Mouse (Mus musculus) intestine, embryonic 15.5 days (tissue): ENCODE results near the gene Mthfsd. TPM values are rescaled to one million over a fixed set of nuclear protein-coding genes. Genes with fewer than 3 reads are reported as not detected.

ENCODE experiments used
- polyA plus RNA-seq: library from polyadenylated mRNA; unstranded; fragments of >200 nt; fragmentation: Nextera tagmentation; extraction: Ambion mirVana; gene quantifications from 2 replicates; pipeline ENCODE4 v1.2.1, GENCODE M21; 2015

Gene Mthfsd
- polyA plus RNA-seq, 1 experiment from 2014 or later: 50.6 TPM

Other genes starting within 250 kb of the Mthfsd start
- 105 and 126 TPM in 2 replicates for gene Foxf1, start 24.0 kb downstream of the Mthfsd start, polyA plus RNA-seq
- gene Foxc2, start 7.8 kb upstream of the Mthfsd start, polyA plus RNA-seq: 0.69 and 0.80 TPM in 2 replicates
- 9.0 and 9.3 TPM in 2 replicates for gene Foxl1, start 19.5 kb upstream of the Mthfsd start, polyA plus RNA-seq